Mouse (Mus musculus) intestine, postnatal 0 days (tissue): ENCODE measurements around the gene Mrps14. TPM values are rescaled to one million over a fixed set of nuclear protein-coding genes. Genes with fewer than 3 reads are reported as not detected.

Source experiments
- ATAC-seq: fragments of 200-750 bp; cut with Nextera tagmentation; 2 replicates; pipeline ENCODE4 v1.8.0; 2017; ENCODE audit warnings: mild to moderate bottlenecking, moderate TSS enrichment, moderate library complexity
- H3K27ac ChIP-seq: fragments of 300-500 bp; sonication (generic); 2 replicates; pipeline ENCODE4 v1.5.1; 2014; ENCODE audit warnings: mild to moderate bottlenecking, low read depth, low read length, moderate library complexity
- H3K27me3 ChIP-seq: fragments of 300-500 bp; sonication (generic); replicated peaks from 2 replicates; pipeline ENCODE4 v1.6.1; 2014; ENCODE audit warnings: low read length, mixed read lengths; ENCODE audit not compliant: control insufficient read depth, insufficient read depth
- H3K36me3 ChIP-seq: fragments of 300-500 bp; sonication (generic); 2 replicates; pipeline ENCODE4 v1.6.1; 2014; ENCODE audit warnings: mild to moderate bottlenecking, moderate library complexity; ENCODE audit not compliant: control insufficient read depth, insufficient read depth
- H3K4me1 ChIP-seq: fragments of 300-500 bp; sonication (generic); replicated peaks from 2 replicates; pipeline ENCODE4 v1.6.1; 2014; ENCODE audit warnings: antibody characterized with exemption, low read length, mixed read lengths; ENCODE audit not compliant: control insufficient read depth, insufficient read depth
- H3K4me2 ChIP-seq: fragments of 300-500 bp; sonication (generic); replicated peaks from 2 replicates; pipeline ENCODE4 v1.6.1; 2014; ENCODE audit warnings: low read depth, mild to moderate bottlenecking, moderate library complexity
- H3K4me3 ChIP-seq: fragments of 300-500 bp; sonication (generic); 2 replicates; pipeline ENCODE4 v1.5.1; 2014; ENCODE audit warnings: low read depth, low read length
- H3K9ac ChIP-seq: fragments of 300-500 bp; sonication (generic); 2 replicates; pipeline ENCODE4 v1.6.1; 2014; ENCODE audit warnings: mild to moderate bottlenecking, low read depth, low read length
- H3K9me3 ChIP-seq: fragments of 300-500 bp; sonication (generic); 2 replicates; pipeline ENCODE4 v1.6.1; 2016; ENCODE audit warnings: mixed run types; ENCODE audit not compliant: control insufficient read depth
- CTCF ChIP-seq: sonication (generic); IDR thresholded peaks from 2 replicates; pipeline ENCODE4 v1.5.1; 2016; ENCODE audit warnings: low read depth, mild to moderate bottlenecking, control low read depth, antibody characterized with exemption, moderate library complexity
- WGBS: fragments of 180-500 bp; shearing (Covaris S2); extraction: QIAGEN DNeasy Blood & Tissue Kit; methylation state at CpG from one replicate; pipeline ENCODE4 v1.1.7; 2014; 5-methylcytosine and 5-hydroxymethylcytosine counted together
- polyA plus RNA-seq: library from polyadenylated mRNA; unstranded; fragments of >200 nt; fragmentation: Nextera tagmentation; extraction: Ambion mirVana; gene quantifications from 2 replicates; pipeline ENCODE4 v1.2.1, GENCODE M21; 2015

Gene Mrps14
- polyA plus RNA-seq, 1 experiment from 2014 or later, result 233 TPM

DNA sequence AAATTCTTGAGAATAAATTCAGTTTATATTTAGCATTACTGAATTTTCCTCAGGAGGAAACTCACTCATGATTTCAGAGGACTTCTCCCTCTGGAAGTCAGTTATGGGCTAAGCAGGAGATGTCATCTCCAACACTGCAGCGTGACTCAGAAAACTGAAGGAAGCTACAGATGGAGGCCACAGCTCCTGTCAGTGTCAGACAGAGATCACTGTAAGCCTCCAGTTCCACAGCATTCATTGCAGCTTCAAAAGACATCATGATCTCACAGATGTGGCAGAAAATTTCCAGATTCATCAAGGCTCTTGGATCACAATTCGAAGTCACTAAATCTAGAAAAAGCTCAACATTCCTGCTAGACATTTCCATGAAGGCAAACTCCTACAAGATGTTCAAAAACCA is 43.0 kb downstream of the Mrps14 start:
- H3K9ac ChIP-seq, result no peak overlapping the region
- H3K27ac ChIP-seq, result no peak overlapping the region
- no peak for TF ChIP-seq CTCF
- 91% methylated on average over 2 of the region's 2 CpGs for WGBS
- H3K27me3 ChIP-seq, result no peaks in the 10 kb centered on the region
- H3K9me3 ChIP-seq, result no peaks in the 10 kb centered on the region
- H3K4me3 ChIP-seq, result no peak overlapping the region
- no peak overlapping the region for H3K4me2 ChIP-seq
- 0 out of 2 replicates have a peak, but pooled peaks cover 3% of the 10 kb centered on the region for H3K4me1 ChIP-seq
- no peak for ATAC-seq
- 0 out of 2 replicates have a peak, but pooled peaks cover 4% of the 10 kb centered on the region for H3K36me3 ChIP-seq

DNA sequence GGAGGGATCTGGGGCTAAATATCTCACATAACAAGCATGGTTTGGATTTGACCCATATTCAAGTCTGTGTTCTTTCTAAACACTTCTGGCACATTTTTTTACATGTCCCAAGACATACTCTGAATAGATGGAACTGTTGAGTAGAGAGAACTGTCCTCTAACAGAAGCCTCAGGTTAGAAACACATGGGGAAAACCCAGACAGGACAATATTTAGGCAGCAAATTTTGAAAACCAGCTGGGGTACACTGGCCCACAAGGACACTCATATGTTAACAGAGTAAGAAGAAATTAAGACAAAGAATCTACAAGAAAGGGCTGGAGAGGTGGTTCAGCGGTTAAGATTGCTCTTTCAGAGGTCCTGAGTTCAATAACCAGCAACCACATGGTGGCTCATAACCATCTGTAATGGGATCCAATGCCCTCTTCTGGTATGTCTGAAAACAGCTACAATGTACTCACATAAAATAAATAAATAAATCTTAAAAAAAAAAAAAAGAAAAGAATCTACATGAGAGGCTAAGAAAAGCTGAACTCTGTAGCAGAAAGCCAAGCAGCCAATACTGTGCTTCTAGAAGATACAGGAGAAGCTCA is 43.9 kb downstream of the Mrps14 start:
- 0 out of 2 replicates have a peak, but pooled peaks cover 4% of the 10 kb centered on the region for H3K36me3 ChIP-seq
- no peak overlapping the region for H3K4me2 ChIP-seq
- no peak for ATAC-seq
- H3K27me3 ChIP-seq, result no peaks in the 10 kb centered on the region
- peak; percentile 15; the same call in 1 of the 2 replicates for TF ChIP-seq CTCF
- no peak overlapping the region for H3K4me3 ChIP-seq
- H3K9ac ChIP-seq, result no peak overlapping the region
- H3K27ac ChIP-seq, result no peak overlapping the region
- WGBS, result 96% methylated on average over 1 of the region's 1 CpGs
- no peaks in the 10 kb centered on the region for H3K9me3 ChIP-seq
- H3K4me1 ChIP-seq, result no peaks in the 10 kb centered on the region

GRCm38 (mm10) chr1:160240091-160240490 is 45.1 kb downstream of the Mrps14 start:
- Histone ChIP-seq H3K4me2 (no peak overlapping the region), H3K4me3 (no peak overlapping the region), H3K9me3 (no peaks in the 10 kb centered on the region), H3K4me1 (no peaks in the 10 kb centered on the region), H3K36me3 (0 out of 2 replicates have a peak, but pooled peaks cover 4% of the 10 kb centered on the region), H3K9ac (no peak overlapping the region), H3K27ac (no peak overlapping the region), H3K27me3 (no peaks in the 10 kb centered on the region)
- no peak for ATAC-seq
- 90% methylated on average over 2 of the region's 2 CpGs for WGBS
- no peak for TF ChIP-seq CTCF

DNA sequence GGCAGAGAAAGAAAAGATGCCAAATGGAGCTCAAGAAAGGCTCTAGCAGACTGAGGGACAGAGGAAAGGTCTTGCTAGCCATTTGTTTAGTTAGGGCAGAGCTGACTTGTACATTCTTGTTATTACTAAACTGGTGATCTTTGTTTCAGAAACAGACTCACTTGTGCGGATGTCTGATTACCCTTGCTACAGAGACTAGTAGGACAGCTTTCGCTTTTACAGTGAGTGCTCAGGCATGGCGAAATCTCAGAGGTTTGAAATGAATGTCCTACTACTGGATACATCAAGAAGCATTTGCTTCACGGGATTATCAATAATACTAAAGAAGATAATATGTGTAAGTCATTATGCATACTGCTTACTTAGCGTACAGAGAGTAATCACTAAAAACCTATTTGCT is 49.7 kb downstream of the Mrps14 start:
- no peak overlapping the region for H3K27ac ChIP-seq
- no peak overlapping the region for H3K4me3 ChIP-seq
- no peak for TF ChIP-seq CTCF
- no peaks in the 10 kb centered on the region for H3K27me3 ChIP-seq
- H3K4me2 ChIP-seq, result no peak overlapping the region
- H3K9me3 ChIP-seq, result no peaks in the 10 kb centered on the region
- ATAC-seq, result no peak
- 78% methylated on average over 5 of the region's 5 CpGs for WGBS
- no peaks in the 10 kb centered on the region for H3K36me3 ChIP-seq
- no peaks in the 10 kb centered on the region for H3K4me1 ChIP-seq
- H3K9ac ChIP-seq, result no peak overlapping the region

DNA sequence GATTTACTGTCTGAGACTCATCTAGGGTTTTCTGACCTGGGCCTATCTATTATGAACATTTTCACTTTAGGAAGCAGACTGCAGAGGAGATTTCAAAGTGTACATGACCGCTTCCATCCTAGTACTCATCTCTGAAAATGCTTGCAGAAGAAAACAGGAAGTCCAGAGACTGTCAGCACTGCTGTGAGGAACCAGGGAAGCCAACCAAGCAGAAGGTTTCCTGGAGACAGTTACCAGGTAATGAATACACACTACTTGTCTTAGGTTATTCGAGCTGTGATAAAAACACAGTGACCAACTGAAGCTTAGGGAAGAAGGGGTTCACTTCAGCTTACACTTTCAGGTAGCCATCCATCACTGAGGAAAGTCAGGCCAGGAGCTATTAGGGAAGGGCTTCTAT is 50.9 kb downstream of the Mrps14 start:
- no peak for ATAC-seq
- WGBS, result 64% methylated on average over 2 of the region's 2 CpGs
- no peak for TF ChIP-seq CTCF

GRCm38 (mm10) chr1:160246844-160247243 is 51.8 kb downstream of the Mrps14 start:
- no peak overlapping the region for H3K4me2 ChIP-seq
- H3K36me3 ChIP-seq, result no peaks in the 10 kb centered on the region
- no peak for TF ChIP-seq CTCF
- no peak for ATAC-seq
- no peaks in the 10 kb centered on the region for H3K4me1 ChIP-seq
- no peaks in the 10 kb centered on the region for H3K27me3 ChIP-seq
- no peak overlapping the region for H3K27ac ChIP-seq
- no peak overlapping the region for H3K4me3 ChIP-seq
- 58% methylated on average over 4 of the region's 4 CpGs for WGBS
- no peaks in the 10 kb centered on the region for H3K9me3 ChIP-seq
- no peak overlapping the region for H3K9ac ChIP-seq

More for the DNA sequence above, 50.9 kb downstream of the Mrps14 start:
- no peak overlapping the region for H3K9ac ChIP-seq
- H3K9me3 ChIP-seq, result no peaks in the 10 kb centered on the region
- H3K4me2 ChIP-seq, result no peak overlapping the region
- no peak overlapping the region for H3K4me3 ChIP-seq
- no peaks in the 10 kb centered on the region for H3K4me1 ChIP-seq
- no peaks in the 10 kb centered on the region for H3K36me3 ChIP-seq
- H3K27ac ChIP-seq, result no peak overlapping the region
- no peaks in the 10 kb centered on the region for H3K27me3 ChIP-seq

- H3K27me3 ChIP-seq, result no peaks in the 10 kb centered on the region
- 84% methylated on average over 9 of the region's 9 CpGs for WGBS
- H3K9me3 ChIP-seq, result no peaks in the 10 kb centered on the region
- no peak overlapping the region for H3K4me2 ChIP-seq
- H3K9ac ChIP-seq, result no peak overlapping the region
- no peak overlapping the region for H3K4me3 ChIP-seq
- no peak overlapping the region for H3K27ac ChIP-seq
- H3K4me1 ChIP-seq, result no peaks in the 10 kb centered on the region
- TF ChIP-seq CTCF, result no peak
- no peaks in the 10 kb centered on the region for H3K36me3 ChIP-seq
- ATAC-seq, result no peak
Observed at GRCm38 (mm10) chr1:160247473-160247872, 52.5 kb downstream of the Mrps14 start.
